Mouse (Mus musculus) neutrophil, adult 65 days (primary cell): ENCODE results near the gene Adamtsl5. TPM values are rescaled to one million over a fixed set of nuclear protein-coding genes. Genes with fewer than 3 reads are reported as not detected.

Experiments
- total RNA-seq: library from RNA; stranded (reverse); gene quantifications from 2 replicates; pipeline ENCODE4 v1.2.4, GENCODE M21; 2023

Gene Adamtsl5
- total RNA-seq = not detected in 2 replicates

GRCm38 (mm10) chr10:80348244-80348781, at the start of gene Adamtsl5:
Gene Adamtsl5, minus strand, starts transcription at chr10:80348412.

GRCm38 (mm10) chr10:80387522-80387959, 39.3 kb upstream of the Adamtsl5 start, which contains the start of gene Mex3d:
Gene Mex3d, minus strand, starts transcription at chr10:80387659.

GRCm38 (mm10) chr10:80356001-80356682, 7.9 kb upstream of the Adamtsl5 start, which contains the start of gene Plk5:
Gene Plk5, plus strand, starts transcription at chr10:80356459.

GRCm38 (mm10) chr10:80329273-80330081, 18.7 kb downstream of the Adamtsl5 start, which contains the start of the genes Pcsk4 and Reep6:
Gene Pcsk4, minus strand, starts transcription at chr10:80329498.
Gene Reep6, plus strand, starts transcription at chr10:80329953.

GRCm38 (mm10) chr10:80320340-80320760, 27.9 kb downstream of the Adamtsl5 start, which contains the start of gene 2310011J03Rik:
Gene 2310011J03Rik, minus strand, starts transcription at chr10:80320537.

GRCm38 (mm10) chr10:80295618-80296425, 52.4 kb downstream of the Adamtsl5 start, which contains the start of gene Apc2:
Gene Apc2, plus strand, starts transcription at chr10:80295977.

GRCm38 (mm10) chr10:80292251-80293146, 55.7 kb downstream of the Adamtsl5 start, which contains the start of gene Rps15:
Gene Rps15, plus strand, starts transcription at chr10:80292453.

Other genes starting within 250 kb of the Adamtsl5 start
- 164 and 210 TPM in 2 replicates for gene Sbno2, start 242.8 kb downstream of the Adamtsl5 start, total RNA-seq
- gene Stk11, start 232.6 kb downstream of the Adamtsl5 start, total RNA-seq = 193 and 249 TPM in 2 replicates
- 81.5 and 92.7 TPM in 2 replicates for gene Atp5d, start 209.8 kb downstream of the Adamtsl5 start, total RNA-seq
- 0.61 and 1.3 TPM in 2 replicates for gene Cbarp, start 207.6 kb downstream of the Adamtsl5 start, total RNA-seq
- gene Midn, start 200.1 kb downstream of the Adamtsl5 start, total RNA-seq = 220 and 226 TPM in 2 replicates
- 41.2 and 65.3 TPM in 2 replicates for gene Cirbp, start 182.4 kb downstream of the Adamtsl5 start, total RNA-seq
- gene 1600002K03Rik, start 175.5 kb downstream of the Adamtsl5 start, total RNA-seq = 1.8 and 2.7 TPM in 2 replicates
- gene Efna2, start 168.9 kb downstream of the Adamtsl5 start, total RNA-seq = not detected in 2 replicates
- gene Mum1, start 122.0 kb downstream of the Adamtsl5 start, total RNA-seq = 20.6 and 22.3 TPM in 2 replicates
- 44.9 and 49.8 TPM in 2 replicates for gene Ndufs7, start 99.3 kb downstream of the Adamtsl5 start, total RNA-seq
- gene Gamt, start 87.4 kb downstream of the Adamtsl5 start, total RNA-seq = 4.0 and 4.8 TPM in 2 replicates
- 71.8 and 72.5 TPM in 2 replicates for gene Dazap1, start 86.9 kb downstream of the Adamtsl5 start, total RNA-seq
- gene Rps15, start 56.0 kb downstream of the Adamtsl5 start, total RNA-seq = 539 and 578 TPM in 2 replicates
- not detected in 2 replicates for gene Apc2, start 52.4 kb downstream of the Adamtsl5 start, total RNA-seq
- 29.5 and 40.3 TPM in 2 replicates for gene 2310011J03Rik, start 27.9 kb downstream of the Adamtsl5 start, total RNA-seq
- not detected in 2 replicates for gene Pcsk4, start 18.9 kb downstream of the Adamtsl5 start, total RNA-seq
- gene Reep6, start 18.5 kb downstream of the Adamtsl5 start, total RNA-seq = 0.44 and 0.54 TPM in 2 replicates
- gene Plk5, start 8.0 kb upstream of the Adamtsl5 start, total RNA-seq = not detected in 2 replicates
- 1.9 and 2.6 TPM in 2 replicates for gene Mex3d, start 39.2 kb upstream of the Adamtsl5 start, total RNA-seq
- gene Mbd3, start 51.1 kb upstream of the Adamtsl5 start, total RNA-seq = 30.1 and 33.3 TPM in 2 replicates
- gene Uqcr11, start 58.4 kb upstream of the Adamtsl5 start, total RNA-seq = 68.5 and 72.8 TPM in 2 replicates
- 40.0 and 42.1 TPM in 2 replicates for gene Tcf3, start 85.2 kb upstream of the Adamtsl5 start, total RNA-seq
- gene Onecut3, start 146.4 kb upstream of the Adamtsl5 start, total RNA-seq = not detected in 2 replicates
- gene Atp8b3, start 190.7 kb upstream of the Adamtsl5 start, total RNA-seq = not detected in 2 replicates
- gene Rexo1, start 213.1 kb upstream of the Adamtsl5 start, total RNA-seq = 87.8 and 112 TPM in 2 replicates
- 5.7 and 7.0 TPM in 2 replicates for gene Klf16, start 228.9 kb upstream of the Adamtsl5 start, total RNA-seq
- 34.9 and 41.1 TPM in 2 replicates for gene Abhd17a, start 241.9 kb upstream of the Adamtsl5 start, total RNA-seq